Mouse (Mus musculus) MEL (cell line): Measurements from ENCODE around the gene Cpt1c.

ENCODE experiments used
- CHD2 ChIP-seq: IDR thresholded peaks from 2 replicates; pipeline ENCODE4 v1.6.1; 2011; ENCODE audit warnings: low read length, improper control_type of control experiment
- CTCF ChIP-seq, 3 experiments: IDR thresholded peaks in 2 of 3; conservative IDR thresholded peaks in 1 of 3; 2 replicates each; pipeline ENCODE4 v1.5.1; 2011 to 2012; ENCODE audit warnings: low read length in 3 of 3, low read depth in 2 of 3, mild to moderate bottlenecking in 2 of 3, improper control_type of control experiment in 1 of 3, inconsistent platforms in 1 of 3, mixed read lengths in 1 of 3, moderate library complexity in 1 of 3; ENCODE audit not compliant: control insufficient read depth in 1 of 3, insufficient read depth in 1 of 3, poor library complexity in 1 of 3, severe bottlenecking in 1 of 3
- USF1 ChIP-seq: IDR thresholded peaks from 2 replicates; pipeline ENCODE4 v1.6.1; 2014; ENCODE audit warnings: low read depth, mild to moderate bottlenecking, inconsistent platforms, low read length, improper control_type of control experiment, moderate library complexity
- ZNF384 ChIP-seq: IDR thresholded peaks from 2 replicates; pipeline ENCODE4 v1.6.1; 2012; ENCODE audit warnings: low read depth, mild to moderate bottlenecking, inconsistent platforms, low read length, improper control_type of control experiment

DNA sequence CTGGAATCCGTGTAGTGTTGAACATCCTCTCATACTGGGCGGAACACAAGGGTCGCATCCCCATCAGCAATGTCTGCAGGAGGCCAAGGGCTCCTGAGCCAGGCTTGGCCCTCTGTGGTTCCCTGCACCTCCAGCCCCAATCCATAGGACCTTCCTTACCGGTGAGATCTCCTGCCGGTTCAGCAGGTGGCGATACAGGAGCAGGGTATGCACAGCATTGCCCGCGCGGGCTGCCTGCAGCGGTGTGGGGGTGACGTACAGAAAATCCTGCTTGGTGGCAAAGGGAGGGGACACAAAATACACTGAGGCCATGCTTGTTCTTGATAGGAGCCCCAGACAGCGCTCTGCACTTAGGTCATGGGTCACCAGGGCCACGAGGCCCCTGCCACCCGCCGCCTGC is 8.0 kb downstream of the Cpt1c start:
- TF ChIP-seq ZNF384: no peak
- TF ChIP-seq CTCF (IDR thresholded peaks at IDR 0.05 in 2 of 3, conservative IDR thresholded peaks at IDR 0.05 in 1 of 3; ENCODE audit: control insufficient read depth in 1 of 3, insufficient read depth in 1 of 3, low read depth in 2 of 3, low read length in 3 of 3, poor library complexity in 1 of 3, severe bottlenecking in 1 of 3): no peak
- no peak for TF ChIP-seq USF1
- no peak for TF ChIP-seq CHD2
